Mouse (Mus musculus) MEL (cell line): ENCODE measurements around the gene Hipk4.

Source experiments
- CHD2 ChIP-seq: IDR thresholded peaks from 2 replicates; pipeline ENCODE4 v1.6.1; 2011; ENCODE audit warnings: low read length, improper control_type of control experiment
- CTCF ChIP-seq, 3 experiments: IDR thresholded peaks in 2 of 3; conservative IDR thresholded peaks in 1 of 3; 2 replicates each; pipeline ENCODE4 v1.5.1; 2011 to 2012; ENCODE audit warnings: low read length in 3 of 3, low read depth in 2 of 3, mild to moderate bottlenecking in 2 of 3, improper control_type of control experiment in 1 of 3, inconsistent platforms in 1 of 3, mixed read lengths in 1 of 3, moderate library complexity in 1 of 3; ENCODE audit not compliant: control insufficient read depth in 1 of 3, insufficient read depth in 1 of 3, poor library complexity in 1 of 3, severe bottlenecking in 1 of 3
- E2F4 ChIP-seq: IDR thresholded peaks from 2 replicates; pipeline ENCODE4 v1.6.1; 2011; ENCODE audit warnings: low read depth, low read length, improper control_type of control experiment, borderline replicate concordance
- MAZ ChIP-seq: IDR thresholded peaks from 2 replicates; pipeline ENCODE4 v1.6.1; 2012; ENCODE audit warnings: low read depth, mild to moderate bottlenecking, inconsistent platforms, low read length, improper control_type of control experiment
- POLR2A ChIP-seq, 2 experiments: IDR thresholded peaks; 2 replicates each; pipeline ENCODE4 v1.6.1; 2011 to 2012; ENCODE audit warnings: low read length in 2 of 2, mild to moderate bottlenecking in 2 of 2, control low read depth in 1 of 2, improper control_type of control experiment in 1 of 2, low read depth in 1 of 2, moderate library complexity in 1 of 2; ENCODE audit not compliant: control insufficient read depth in 1 of 2, insufficient read depth in 1 of 2, poor library complexity in 1 of 2
- TAL1 ChIP-seq: IDR thresholded peaks from 2 replicates; pipeline ENCODE4 v1.6.1; 2012; ENCODE audit warnings: mild to moderate bottlenecking, inconsistent platforms, low read length, moderate library complexity, mixed read lengths
- USF2 ChIP-seq, 2 experiments: IDR thresholded peaks; 2 replicates each; pipeline ENCODE4 v1.6.1; 2011 to 2012; ENCODE audit warnings: improper control_type of control experiment in 2 of 2, low read length in 2 of 2, borderline replicate concordance in 1 of 2, inconsistent platforms in 1 of 2, low read depth in 1 of 2, mild to moderate bottlenecking in 1 of 2; ENCODE audit not compliant: insufficient read depth in 1 of 2
- ZMIZ1 ChIP-seq: IDR thresholded peaks from 2 replicates; pipeline ENCODE4 v1.6.1; 2012; ENCODE audit warnings: low read depth, mild to moderate bottlenecking, inconsistent platforms, low read length, improper control_type of control experiment, moderate library complexity

- TF ChIP-seq POLR2A (IDR thresholded peaks at IDR 0.05; ENCODE audit: control insufficient read depth in 1 of 2, insufficient read depth in 1 of 2, low read depth in 1 of 2, low read length in 2 of 2, poor library complexity in 1 of 2) (no peak), CTCF (IDR thresholded peaks at IDR 0.05 in 2 of 3, conservative IDR thresholded peaks at IDR 0.05 in 1 of 3; ENCODE audit: control insufficient read depth in 1 of 3, insufficient read depth in 1 of 3, low read depth in 2 of 3, low read length in 3 of 3, poor library complexity in 1 of 3, severe bottlenecking in 1 of 3) (no peak), MAZ (no peak), USF2 (IDR thresholded peaks at IDR 0.05; ENCODE audit: borderline replicate concordance in 1 of 2, insufficient read depth in 1 of 2, low read depth in 1 of 2, low read length in 2 of 2) (no peak), ZMIZ1 (no peak), TAL1 (no peak), CHD2 (no peak), E2F4 (no peak)
Measured at GRCm38 (mm10) chr7:27499036-27499435, 24.0 kb upstream of the Hipk4 start, which contains the start of gene Prx.
